Mouse (Mus musculus) adrenal gland, postnatal 4 days (tissue): Measurements from ENCODE around the gene Cacna1c. TPM values are rescaled to one million over a fixed set of nuclear protein-coding genes. Genes with fewer than 3 reads are reported as not detected.

Experiments
- DNase-seq, 2 experiments: peaks; one replicate each; pipeline ENCODE4 v3.0.0; 2021 to 2022; ENCODE audit warnings: low spot score in 2 of 2, mixed read lengths in 2 of 2
- total RNA-seq, 2 experiments: library from RNA; stranded (reverse); gene quantifications; 2 replicates each; pipeline ENCODE4 v1.2.3; 2021

Cacna1c gene
- total RNA-seq, 2 experiments from 2014 or later, result 71.6 to 78.9 TPM

- no peak for DNase-seq
These were observed 219.6 kb downstream of the Cacna1c start for GRCm38 (mm10) chr6:118976617-118977016.

- no peak for DNase-seq
These were observed 224.2 kb downstream of the Cacna1c start for GRCm38 (mm10) chr6:118971844-118972531.

- no peak for DNase-seq
These were observed 227.4 kb downstream of the Cacna1c start for GRCm38 (mm10) chr6:118968776-118969175.

GRCm38 (mm10) chr6:118966904-118967303, 229.3 kb downstream of the Cacna1c start:
- no peak for DNase-seq

- DNase-seq, result no peak
These were observed 230.6 kb downstream of the Cacna1c start for GRCm38 (mm10) chr6:118965577-118965976.

- DNase-seq, result no peak
These were observed 232.4 kb downstream of the Cacna1c start for GRCm38 (mm10) chr6:118963806-118964205.

GRCm38 (mm10) chr6:118963283-118963682, 232.9 kb downstream of the Cacna1c start:
- DNase-seq, result no peak

GRCm38 (mm10) chr6:118958529-118958928, 237.7 kb downstream of the Cacna1c start:
- no peak for DNase-seq

- no peak for DNase-seq
These were observed 240.0 kb downstream of the Cacna1c start for GRCm38 (mm10) chr6:118956234-118956633.

- no peak for DNase-seq
These were observed 240.4 kb downstream of the Cacna1c start for GRCm38 (mm10) chr6:118955777-118956176.

GRCm38 (mm10) chr6:118954988-118955554, 241.1 kb downstream of the Cacna1c start:
- no peak for DNase-seq

GRCm38 (mm10) chr6:118952377-118952776, 243.8 kb downstream of the Cacna1c start:
- DNase-seq, result no peak

- DNase-seq, result no peak
These were observed 246.0 kb downstream of the Cacna1c start for GRCm38 (mm10) chr6:118950190-118950589.

GRCm38 (mm10) chr6:118947286-118947685, 248.9 kb downstream of the Cacna1c start:
- DNase-seq, result no peak

- DNase-seq, result no peak
These were observed 249.6 kb downstream of the Cacna1c start for GRCm38 (mm10) chr6:118946660-118947059.

- no peak for DNase-seq
These were observed 252.1 kb downstream of the Cacna1c start for GRCm38 (mm10) chr6:118944093-118944492.

- no peak for DNase-seq
These were observed 254.4 kb downstream of the Cacna1c start for GRCm38 (mm10) chr6:118941816-118942215.

GRCm38 (mm10) chr6:118941036-118941435, 255.2 kb downstream of the Cacna1c start:
- DNase-seq, result no peak

GRCm38 (mm10) chr6:118939626-118940025, 256.6 kb downstream of the Cacna1c start:
- no peak for DNase-seq

- DNase-seq, result no peak
These were observed 257.7 kb downstream of the Cacna1c start for GRCm38 (mm10) chr6:118938386-118939096.

GRCm38 (mm10) chr6:118937536-118937935, 258.7 kb downstream of the Cacna1c start:
- DNase-seq, result no peak
